Mouse (Mus musculus) midbrain, embryonic 13.5 days (tissue): ENCODE data around the gene Stab2. TPM values are rescaled to one million over a fixed set of nuclear protein-coding genes. Genes with fewer than 3 reads are reported as not detected.
A peak's percentile ranks its signal among the peaks of the same experiment; 100 is the strongest.

Source experiments
- ATAC-seq: fragments of 200-750 bp; cut with Nextera tagmentation; 2 replicates; pipeline ENCODE4 v1.8.0; 2017; ENCODE audit warnings: mild to moderate bottlenecking, moderate TSS enrichment, moderate library complexity
- H3K27ac ChIP-seq: fragments of 300-500 bp; sonication (generic); 2 replicates; pipeline ENCODE4 v1.5.1; 2015; ENCODE audit warnings: inconsistent platforms, mild to moderate bottlenecking, moderate library complexity
- H3K27me3 ChIP-seq: fragments of 300-500 bp; sonication (generic); 2 replicates; pipeline ENCODE4 v1.6.1; 2015; ENCODE audit warnings: mild to moderate bottlenecking, inconsistent platforms
- H3K36me3 ChIP-seq: fragments of 300-500 bp; sonication (generic); 2 replicates; pipeline ENCODE4 v1.6.1; 2015; ENCODE audit warnings: mild to moderate bottlenecking, inconsistent platforms
- H3K4me1 ChIP-seq: fragments of 300-500 bp; sonication (generic); replicated peaks from 2 replicates; pipeline ENCODE4 v1.6.1; 2015; ENCODE audit warnings: inconsistent platforms
- H3K4me2 ChIP-seq: fragments of 300-500 bp; sonication (generic); replicated peaks from 2 replicates; pipeline ENCODE4 v1.6.1; 2015; ENCODE audit warnings: moderate library complexity, mild to moderate bottlenecking, inconsistent platforms
- H3K4me3 ChIP-seq: fragments of 300-500 bp; sonication (generic); replicated peaks from 2 replicates; pipeline ENCODE4 v1.5.1; 2015; ENCODE audit warnings: mild to moderate bottlenecking, inconsistent platforms
- H3K9ac ChIP-seq: fragments of 300-500 bp; sonication (generic); replicated peaks from 2 replicates; pipeline ENCODE4 v1.6.1; 2015; ENCODE audit warnings: mild to moderate bottlenecking, inconsistent platforms
- H3K9me3 ChIP-seq: fragments of 300-500 bp; sonication (generic); 2 replicates; pipeline ENCODE4 v1.6.1; 2016; ENCODE audit warnings: mild to moderate bottlenecking, inconsistent platforms
- WGBS: fragments of 180-500 bp; shearing (Covaris S2); methylation state at CpG from one replicate; pipeline ENCODE4 v1.1.7; 2015; 5-methylcytosine and 5-hydroxymethylcytosine counted together
- polyA plus RNA-seq: library from polyadenylated mRNA; unstranded; fragments of >200 nt; fragmentation: Nextera tagmentation; extraction: Ambion mirVana; gene quantifications from 2 replicates; pipeline ENCODE4 v1.2.1, GENCODE M21; 2015

The Stab2 gene
- polyA plus RNA-seq, 1 experiment from 2014 or later = 0.04 TPM

- no peaks in the 10 kb centered on the region for H3K27me3 ChIP-seq
- WGBS = 92% methylated on average over 8 of the region's 8 CpGs
- H3K4me2 ChIP-seq = no peak overlapping the region
- ATAC-seq = no peak
- peaks cover 26% of the 10 kb centered on the region for H3K4me1 ChIP-seq
- no peaks in the 10 kb centered on the region for H3K36me3 ChIP-seq
- H3K27ac ChIP-seq = no peak overlapping the region
- H3K9me3 ChIP-seq = no peaks in the 10 kb centered on the region
- no peak overlapping the region for H3K9ac ChIP-seq
- no peak overlapping the region for H3K4me3 ChIP-seq
Measured at GRCm38 (mm10) chr10:87032768-87033167, 24.9 kb upstream of the Stab2 start.

GRCm38 (mm10) chr10:87024884-87025283, 17.1 kb upstream of the Stab2 start:
- no peaks in the 10 kb centered on the region for H3K36me3 ChIP-seq
- no peak overlapping the region for H3K27ac ChIP-seq
- WGBS = under 1% methylated on average over 9 of the region's 10 CpGs
- no peaks in the 10 kb centered on the region for H3K4me1 ChIP-seq
- no peak overlapping the region for H3K4me3 ChIP-seq
- ATAC-seq = peak; percentile 91
- H3K4me2 ChIP-seq = no peak overlapping the region
- H3K9me3 ChIP-seq = no peaks in the 10 kb centered on the region
- 0 out of 2 replicates have a peak, but pooled peaks cover 3% of the 10 kb centered on the region for H3K27me3 ChIP-seq
- no peak overlapping the region for H3K9ac ChIP-seq

GRCm38 (mm10) chr10:87020711-87021110, 12.9 kb upstream of the Stab2 start:
- no peak for ATAC-seq
- H3K27ac ChIP-seq = no peak overlapping the region
- WGBS = 64% methylated on average over 14 of the region's 16 CpGs
- H3K9me3 ChIP-seq = no peaks in the 10 kb centered on the region
- no peaks in the 10 kb centered on the region for H3K36me3 ChIP-seq
- H3K9ac ChIP-seq = no peak overlapping the region
- H3K4me1 ChIP-seq = peaks cover 8% of the 10 kb centered on the region
- no peak overlapping the region for H3K4me3 ChIP-seq
- H3K4me2 ChIP-seq = no peak overlapping the region
- 0 out of 2 replicates have a peak, but pooled peaks cover 3% of the 10 kb centered on the region for H3K27me3 ChIP-seq

GRCm38 (mm10) chr10:87018876-87019275, 11.1 kb upstream of the Stab2 start:
- H3K9me3 ChIP-seq = no peaks in the 10 kb centered on the region
- H3K36me3 ChIP-seq = no peaks in the 10 kb centered on the region
- no peak overlapping the region for H3K9ac ChIP-seq
- H3K27ac ChIP-seq = no peak overlapping the region
- 0 out of 2 replicates have a peak, but pooled peaks cover 3% of the 10 kb centered on the region for H3K27me3 ChIP-seq
- 81% methylated on average over 9 of the region's 9 CpGs for WGBS
- peaks cover 8% of the 10 kb centered on the region for H3K4me1 ChIP-seq
- no peak overlapping the region for H3K4me2 ChIP-seq
- ATAC-seq = no peak
- no peak overlapping the region for H3K4me3 ChIP-seq

GRCm38 (mm10) chr10:87016151-87016692, 8.4 kb upstream of the Stab2 start:
- 19% methylated on average over 9 of the region's 9 CpGs for WGBS
- Histone ChIP-seq H3K4me1 (peaks cover 8% of the 10 kb centered on the region), H3K4me3 (no peak overlapping the region), H3K4me2 (no peak overlapping the region), H3K9me3 (no peaks in the 10 kb centered on the region), H3K36me3 (no peaks in the 10 kb centered on the region), H3K9ac (no peak overlapping the region), H3K27me3 (no peaks in the 10 kb centered on the region), H3K27ac (no peak overlapping the region)
- ATAC-seq = peak; percentile 77

- WGBS = 84% methylated on average over 5 of the region's 5 CpGs
- Histone ChIP-seq H3K9ac (no peak overlapping the region), H3K4me1 (peaks cover 8% of the 10 kb centered on the region), H3K36me3 (no peaks in the 10 kb centered on the region), H3K4me3 (no peak overlapping the region), H3K27me3 (no peaks in the 10 kb centered on the region), H3K27ac (no peak overlapping the region), H3K9me3 (no peaks in the 10 kb centered on the region), H3K4me2 (no peak overlapping the region)
- ATAC-seq = no peak
Measured at GRCm38 (mm10) chr10:87015403-87015802, 7.6 kb upstream of the Stab2 start.

- Histone ChIP-seq H3K4me2 (no peak overlapping the region), H3K9ac (no peak overlapping the region), H3K27ac (no peak overlapping the region), H3K36me3 (no peaks in the 10 kb centered on the region), H3K4me1 (peaks cover 8% of the 10 kb centered on the region), H3K4me3 (no peak overlapping the region), H3K9me3 (no peaks in the 10 kb centered on the region), H3K27me3 (no peaks in the 10 kb centered on the region)
- ATAC-seq = no peak
- WGBS = 88% methylated on average over 7 of the region's 7 CpGs
Measured at GRCm38 (mm10) chr10:87014391-87014965, 6.7 kb upstream of the Stab2 start.

GRCm38 (mm10) chr10:87012087-87012486, 4.3 kb upstream of the Stab2 start:
- ATAC-seq = no peak
- WGBS = 95% methylated on average over 7 of the region's 7 CpGs
- no peak overlapping the region for H3K4me3 ChIP-seq
- no peaks in the 10 kb centered on the region for H3K27me3 ChIP-seq
- H3K9ac ChIP-seq = no peak overlapping the region
- no peaks in the 10 kb centered on the region for H3K36me3 ChIP-seq
- no peaks in the 10 kb centered on the region for H3K9me3 ChIP-seq
- no peak overlapping the region for H3K27ac ChIP-seq
- H3K4me2 ChIP-seq = no peak overlapping the region
- H3K4me1 ChIP-seq = peaks cover 8% of the 10 kb centered on the region

GRCm38 (mm10) chr10:87008215-87008499, 332 bp upstream of the Stab2 start:
- no peak overlapping the region for H3K9ac ChIP-seq
- no peak overlapping the region for H3K4me2 ChIP-seq
- no peak overlapping the region for H3K4me3 ChIP-seq
- H3K27me3 ChIP-seq = no peaks in the 10 kb centered on the region
- no peak overlapping the region for H3K27ac ChIP-seq
- 88% methylated on average over 3 of the region's 3 CpGs for WGBS
- no peaks in the 10 kb centered on the region for H3K36me3 ChIP-seq
- H3K9me3 ChIP-seq = no peaks in the 10 kb centered on the region
- no peaks in the 10 kb centered on the region for H3K4me1 ChIP-seq
- no peak for ATAC-seq

- WGBS = 90% methylated on average over 14 of the region's 14 CpGs
- Histone ChIP-seq H3K4me3 (no peak overlapping the region), H3K36me3 (no peaks in the 10 kb centered on the region), H3K27ac (no peak overlapping the region), H3K4me2 (no peak overlapping the region), H3K27me3 (no peaks in the 10 kb centered on the region), H3K9me3 (no peaks in the 10 kb centered on the region), H3K4me1 (no peaks in the 10 kb centered on the region), H3K9ac (no peak overlapping the region)
- ATAC-seq = no peak
Measured at GRCm38 (mm10) chr10:86992238-86992976, 15.4 kb downstream of the Stab2 start.

GRCm38 (mm10) chr10:86990666-86991065, 17.2 kb downstream of the Stab2 start:
- no peak overlapping the region for H3K9ac ChIP-seq
- 90% methylated on average over 9 of the region's 9 CpGs for WGBS
- ATAC-seq = no peak
- no peaks in the 10 kb centered on the region for H3K27me3 ChIP-seq
- H3K4me1 ChIP-seq = no peaks in the 10 kb centered on the region
- no peak overlapping the region for H3K4me2 ChIP-seq
- H3K36me3 ChIP-seq = no peaks in the 10 kb centered on the region
- H3K27ac ChIP-seq = no peak overlapping the region
- no peak overlapping the region for H3K4me3 ChIP-seq
- no peaks in the 10 kb centered on the region for H3K9me3 ChIP-seq

GRCm38 (mm10) chr10:86989838-86990237, 18.0 kb downstream of the Stab2 start:
- WGBS = 74% methylated on average over 8 of the region's 8 CpGs
- H3K27me3 ChIP-seq = no peaks in the 10 kb centered on the region
- H3K9me3 ChIP-seq = no peaks in the 10 kb centered on the region
- no peak overlapping the region for H3K27ac ChIP-seq
- no peak overlapping the region for H3K4me2 ChIP-seq
- H3K4me1 ChIP-seq = no peaks in the 10 kb centered on the region
- no peak for ATAC-seq
- H3K9ac ChIP-seq = no peak overlapping the region
- H3K4me3 ChIP-seq = no peak overlapping the region
- no peaks in the 10 kb centered on the region for H3K36me3 ChIP-seq
